Mouse (Mus musculus) monocyte, adult 5-6 weeks (primary cell): Measurements from ENCODE around the gene Cpn2. TPM values are rescaled to one million over a fixed set of nuclear protein-coding genes. Genes with fewer than 3 reads are reported as not detected.

ENCODE experiments used
- ATAC-seq: fragments of 153-309, 156-312 bp; replicated peaks from 2 replicates; pipeline ENCODE4 v1.8.0; 2017; ENCODE audit warnings: mild to moderate bottlenecking; ENCODE audit not compliant: low TSS enrichment, insufficient number of reproducible peaks, severe bottlenecking, poor library complexity, low FRiP score
- total RNA-seq: library from RNA; stranded (forward); fragments of 200-1000, 200-491, 200-594 nt; gene quantifications from 3 replicates; pipeline ENCODE4 v1.2.3, GENCODE M21; 2017

The Cpn2 gene
- total RNA-seq, 1 experiment from 2014 or later, result not detected

- no peak for ATAC-seq
Observed at GRCm38 (mm10) chr16:30255061-30255460, 12.2 kb downstream of the Cpn2 start.

- ATAC-seq, result no peak
Observed at GRCm38 (mm10) chr16:30253900-30254299, 13.4 kb downstream of the Cpn2 start.

GRCm38 (mm10) chr16:30253374-30253773, 13.9 kb downstream of the Cpn2 start:
- no peak for ATAC-seq

- peak; percentile 93 for ATAC-seq
Observed at GRCm38 (mm10) chr16:30252003-30252418, 15.3 kb downstream of the Cpn2 start.

GRCm38 (mm10) chr16:30244037-30244700, 23.1 kb downstream of the Cpn2 start:
- no peak for ATAC-seq

- ATAC-seq, result no peak
Observed at GRCm38 (mm10) chr16:30241623-30242022, 25.7 kb downstream of the Cpn2 start.

GRCm38 (mm10) chr16:30238791-30239190, 28.5 kb downstream of the Cpn2 start:
- ATAC-seq, result no peak

GRCm38 (mm10) chr16:30236091-30236699, 31.1 kb downstream of the Cpn2 start:
- ATAC-seq, result peak; percentile 67

GRCm38 (mm10) chr16:30235577-30235976, 31.7 kb downstream of the Cpn2 start:
- no peak for ATAC-seq

- no peak for ATAC-seq
Observed at GRCm38 (mm10) chr16:30234636-30235546, 32.4 kb downstream of the Cpn2 start.

- ATAC-seq, result no peak
Observed at GRCm38 (mm10) chr16:30234077-30234476, 33.2 kb downstream of the Cpn2 start.

- ATAC-seq, result no peak
Observed at GRCm38 (mm10) chr16:30231882-30232604, 35.3 kb downstream of the Cpn2 start.

- ATAC-seq, result 0 out of 2 replicates have a peak, but pooled peaks have one; percentile 37
Observed at GRCm38 (mm10) chr16:30227352-30227751, 39.9 kb downstream of the Cpn2 start.

- ATAC-seq, result no peak
Observed at GRCm38 (mm10) chr16:30221161-30221782, 46.0 kb downstream of the Cpn2 start.

GRCm38 (mm10) chr16:30215811-30216210, 51.5 kb downstream of the Cpn2 start:
- no peak for ATAC-seq

GRCm38 (mm10) chr16:30213644-30214043, 53.7 kb downstream of the Cpn2 start:
- ATAC-seq, result no peak

GRCm38 (mm10) chr16:30212035-30212434, 55.3 kb downstream of the Cpn2 start:
- no peak for ATAC-seq

- ATAC-seq, result no peak
Observed at GRCm38 (mm10) chr16:30209264-30209663, 58.0 kb downstream of the Cpn2 start.
